Mouse (Mus musculus) urinary bladder, postnatal 36 days (tissue): Measurements from ENCODE around the gene Wdr4.

Experiments
- DNase-seq, 2 experiments: peaks; one replicate each; pipeline ENCODE4 v3.0.0; 2022; ENCODE audit warnings: low spot score in 2 of 2, mixed read lengths in 1 of 2

Gene Wdr4

GRCm38 (mm10) chr17:31445061-31445731 lies 74.6 kb downstream of the Wdr4 start:
- no peak for DNase-seq
